Mouse (Mus musculus): Measurements from ENCODE around the gene Atg7.
"Not testable (repeated sequence)": the region's sequence is repeated elsewhere in the genome, so short reads cannot be mapped to it uniquely, and the experiment has no call there.

The Atg7 gene

DNA sequence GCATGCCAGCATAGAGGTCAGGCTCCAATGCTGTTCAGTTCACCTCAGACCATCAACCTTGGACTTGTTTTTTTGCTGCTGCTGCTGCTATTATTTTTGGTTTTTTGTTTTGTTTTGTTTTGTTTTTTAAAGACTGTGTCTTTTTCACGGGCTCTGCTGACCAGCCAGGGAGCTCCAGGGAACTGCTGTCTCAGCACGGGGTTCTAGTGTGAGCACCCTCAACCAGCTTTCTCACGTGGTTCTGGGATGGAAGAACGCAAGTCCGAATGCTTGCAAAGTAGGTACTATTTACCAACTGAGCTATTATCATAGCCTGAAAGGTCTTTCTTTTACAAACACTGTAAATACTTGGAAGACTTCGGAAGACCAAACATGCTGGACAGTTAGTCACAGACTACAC, 233.6 kb downstream of the Atg7 start:
- DNase-seq (ENCODE audit: low spot score in 2 of 2) = no peak

DNA sequence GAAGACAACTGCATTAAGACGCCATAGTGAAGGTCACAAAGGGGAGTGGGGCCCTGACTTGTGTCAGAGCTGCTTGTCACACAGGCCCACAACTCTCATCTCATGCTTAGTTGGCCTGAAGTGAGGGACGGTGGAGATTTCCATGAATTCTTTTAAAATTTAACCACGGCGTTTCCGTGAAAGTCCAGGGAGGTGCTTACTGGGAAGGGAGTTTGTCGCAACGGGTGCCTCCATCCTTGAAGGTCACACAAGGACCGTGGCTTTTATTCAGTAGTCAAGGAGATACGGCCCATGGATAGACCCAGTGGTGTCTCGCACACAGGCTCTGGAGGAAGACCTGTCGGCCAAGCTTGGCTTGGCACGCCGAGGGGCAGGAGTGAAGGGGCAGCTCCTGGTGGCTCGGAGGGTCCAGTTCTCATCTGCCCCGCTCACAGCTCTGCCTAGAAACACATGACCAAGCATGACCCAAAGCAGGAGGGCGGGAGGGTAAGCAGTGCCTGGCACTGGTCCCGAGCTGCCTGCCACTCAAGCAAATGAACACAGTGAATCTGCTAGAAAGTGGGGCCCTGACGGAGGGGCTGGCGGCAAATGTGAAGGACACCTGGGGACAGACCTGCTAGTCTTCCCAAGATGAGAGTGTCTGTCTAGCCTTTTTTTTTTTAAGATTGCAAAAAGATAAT, 236.1 kb downstream of the Atg7 start:
- DNase-seq (ENCODE audit: low spot score in 2 of 2) = no peak

DNA sequence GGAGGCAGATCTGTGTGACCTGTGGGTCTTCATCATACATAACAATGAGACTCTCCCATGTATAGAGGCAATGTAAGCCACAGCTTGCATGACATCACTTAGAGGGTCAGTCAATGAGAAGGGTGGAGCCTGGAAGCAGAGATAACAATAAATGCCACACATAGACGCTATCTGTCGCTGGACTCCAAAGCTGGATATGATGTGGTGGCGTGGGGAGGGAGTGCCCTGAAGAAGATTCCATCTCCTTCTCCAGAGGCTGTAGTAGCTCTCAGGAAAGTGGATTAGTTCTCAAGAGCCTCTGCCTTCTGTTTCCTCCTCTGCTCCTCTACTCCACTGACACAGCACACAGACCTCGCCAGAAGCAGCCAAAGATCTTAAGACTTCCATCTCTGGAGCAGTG, 237.9 kb downstream of the Atg7 start:
- DNase-seq (ENCODE audit: low spot score in 2 of 2) = no peak

DNA sequence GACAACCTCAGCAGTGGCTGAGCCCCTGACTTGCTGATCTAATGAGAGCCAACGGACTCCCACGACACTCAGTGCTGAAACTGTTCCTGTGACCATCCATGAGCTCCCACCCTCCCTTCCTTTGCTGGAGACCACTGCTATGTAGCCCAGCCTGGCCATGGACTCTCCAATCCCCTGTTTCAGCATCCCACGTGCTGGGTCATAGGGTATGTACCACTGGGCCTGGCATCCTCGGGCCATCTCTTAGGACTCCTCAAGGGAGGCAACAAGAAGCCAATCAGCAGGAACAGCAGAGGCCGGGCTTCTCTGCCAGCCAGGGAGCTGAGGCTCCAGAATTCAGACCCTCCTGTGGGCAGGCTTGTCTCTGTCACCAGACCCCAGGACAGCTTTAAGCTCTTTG, 239.3 kb downstream of the Atg7 start:
- DNase-seq (ENCODE audit: low spot score in 2 of 2) = no peak

DNA sequence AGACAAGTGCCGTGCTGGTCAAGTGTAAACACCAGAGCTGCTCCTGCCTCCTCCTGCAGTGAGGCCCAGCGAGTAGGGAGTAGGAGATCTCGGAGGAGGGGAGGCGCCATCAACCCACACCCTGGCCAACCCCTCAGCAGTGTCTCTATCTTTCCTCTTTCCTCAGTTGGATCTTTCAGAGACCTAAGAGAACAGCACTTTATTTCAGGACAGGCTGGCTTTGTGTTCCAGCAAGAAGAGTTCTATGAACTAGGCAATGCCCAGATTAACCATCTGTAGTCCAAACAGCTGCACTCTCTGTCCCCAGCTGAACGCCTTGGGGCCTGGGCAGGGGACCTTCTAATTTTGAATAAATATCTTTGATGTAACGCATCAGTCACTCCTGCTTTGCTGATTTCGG, 239.8 kb downstream of the Atg7 start:
- no peak for DNase-seq (ENCODE audit: low spot score in 2 of 2)

DNA sequence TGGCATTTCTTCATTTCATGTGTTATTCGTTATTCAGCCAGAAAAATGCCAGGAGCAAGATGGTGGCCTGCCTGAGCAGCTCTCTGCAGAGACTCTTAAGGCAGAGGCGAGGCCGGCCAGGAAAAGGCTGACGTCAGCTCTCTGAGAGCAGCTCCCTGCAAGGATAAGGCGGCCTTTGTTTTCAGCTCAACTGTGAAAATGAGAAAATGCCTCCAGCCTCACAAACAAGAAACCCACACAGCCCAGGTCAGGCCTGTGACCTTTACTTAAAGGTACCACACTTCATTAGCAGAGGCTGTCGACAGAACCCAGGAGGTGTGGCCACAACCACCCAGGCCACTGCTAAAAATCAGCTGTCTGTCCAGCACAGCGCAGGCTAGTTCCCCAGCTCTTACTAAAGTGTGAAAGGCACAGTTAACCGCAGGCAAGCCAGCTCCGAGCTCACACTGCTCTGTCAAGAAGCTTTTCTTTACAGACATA, 240.4 kb downstream of the Atg7 start:
- DNase-seq (ENCODE audit: low spot score in 2 of 2) = peak; percentile 77 to 83

DNA sequence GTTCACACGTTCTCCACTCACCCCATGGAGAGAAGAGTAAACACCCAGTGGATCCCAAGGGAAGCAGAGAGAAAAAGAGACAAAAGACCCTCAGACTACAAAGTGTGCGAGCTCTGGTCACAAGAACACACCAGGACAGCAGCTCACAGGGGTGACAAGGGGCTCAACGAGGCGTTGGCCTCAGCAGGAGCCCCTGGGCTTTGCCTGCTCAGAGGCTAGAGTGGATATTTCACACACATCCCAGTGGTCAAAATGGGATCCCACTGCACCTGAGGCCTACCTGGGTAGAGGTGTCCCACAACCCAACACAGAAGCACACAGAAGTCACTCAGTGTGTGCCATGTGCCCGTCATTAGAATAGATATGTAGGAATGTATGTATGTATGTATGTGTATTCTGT, 242.2 kb downstream of the Atg7 start:
- no peak for DNase-seq (ENCODE audit: low spot score in 2 of 2)

DNA sequence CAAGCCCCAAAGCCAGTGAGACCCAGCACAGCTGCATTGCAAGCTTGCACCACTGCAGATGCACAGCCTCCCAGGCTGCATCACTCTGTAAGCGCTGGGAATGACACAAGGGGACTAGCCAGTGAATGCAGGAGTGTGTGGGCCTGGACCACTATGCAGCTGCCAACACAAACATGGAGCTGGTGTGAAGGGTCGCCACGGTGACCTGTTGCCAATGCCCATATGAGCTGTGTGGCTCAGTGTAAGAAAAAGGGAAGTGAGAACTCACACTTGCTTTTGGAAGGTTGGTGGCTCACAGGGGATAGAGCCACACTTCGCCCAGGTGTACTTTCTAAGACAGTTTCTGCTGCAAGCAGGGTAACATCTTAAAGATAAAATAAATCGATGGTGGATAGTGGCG, 243.1 kb downstream of the Atg7 start:
- no peak for DNase-seq (ENCODE audit: low spot score in 2 of 2)

DNA sequence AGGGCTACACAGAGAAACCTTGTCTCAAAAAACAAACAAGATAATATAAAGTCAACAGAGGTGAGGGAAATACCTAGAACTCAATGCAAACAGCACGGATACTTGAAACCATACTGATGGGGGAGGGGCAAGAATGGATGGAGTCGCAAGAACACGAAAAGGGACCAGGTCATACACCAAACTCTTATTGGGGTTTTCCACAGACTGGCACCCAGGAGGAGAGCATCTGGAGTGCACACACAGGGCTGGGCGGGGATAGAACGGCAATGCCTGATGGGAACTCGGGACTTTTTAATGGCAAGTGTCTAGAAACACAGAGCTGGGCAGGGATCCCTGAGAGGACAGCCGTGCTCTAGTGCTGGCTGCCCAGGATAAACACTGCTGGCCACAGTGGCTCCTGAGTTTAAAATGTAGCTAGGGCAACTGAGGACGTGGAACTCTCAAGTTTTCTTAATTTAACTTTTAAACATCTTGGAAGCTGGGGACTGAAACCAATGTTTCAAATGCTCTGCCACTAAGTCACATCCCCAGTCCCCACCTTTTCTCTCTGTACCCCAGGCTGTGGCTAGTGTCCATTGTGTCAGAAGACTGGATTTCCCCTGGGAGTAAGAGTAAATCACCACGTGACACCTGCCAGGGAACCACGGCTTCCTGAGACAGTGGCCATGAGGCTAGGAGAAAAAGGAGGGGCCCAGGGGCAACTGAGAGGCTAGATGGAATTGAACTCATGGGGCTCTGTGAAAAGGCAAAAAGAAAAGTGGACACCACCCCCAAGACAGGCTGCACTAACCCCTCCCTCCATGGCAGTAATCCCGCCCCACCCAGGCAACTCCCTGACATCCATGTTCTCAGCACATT, 243.8 kb downstream of the Atg7 start:
- no peak for DNase-seq (ENCODE audit: low spot score in 2 of 2)

DNA sequence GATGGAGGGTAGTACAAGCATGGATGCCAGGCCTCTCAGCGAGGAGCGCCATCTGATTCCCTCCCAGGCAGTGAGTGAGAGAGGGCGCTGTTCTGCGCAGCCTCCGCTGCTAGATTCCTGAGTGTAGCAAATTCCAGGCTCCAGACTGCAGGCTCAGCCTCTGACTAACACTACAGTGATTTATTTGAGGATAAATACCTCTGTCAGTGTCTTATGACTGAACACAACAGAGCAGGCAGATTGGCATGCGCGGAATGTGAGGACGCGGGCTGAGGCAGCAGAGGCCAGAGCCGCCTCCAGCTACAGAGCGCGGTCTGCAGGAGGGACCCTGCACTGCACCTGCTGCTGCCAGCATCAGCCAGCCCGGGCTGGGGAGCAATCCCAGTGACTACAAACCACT, 246.0 kb downstream of the Atg7 start:
- DNase-seq (ENCODE audit: low spot score in 2 of 2) = peak; percentile 73 to 79

DNA sequence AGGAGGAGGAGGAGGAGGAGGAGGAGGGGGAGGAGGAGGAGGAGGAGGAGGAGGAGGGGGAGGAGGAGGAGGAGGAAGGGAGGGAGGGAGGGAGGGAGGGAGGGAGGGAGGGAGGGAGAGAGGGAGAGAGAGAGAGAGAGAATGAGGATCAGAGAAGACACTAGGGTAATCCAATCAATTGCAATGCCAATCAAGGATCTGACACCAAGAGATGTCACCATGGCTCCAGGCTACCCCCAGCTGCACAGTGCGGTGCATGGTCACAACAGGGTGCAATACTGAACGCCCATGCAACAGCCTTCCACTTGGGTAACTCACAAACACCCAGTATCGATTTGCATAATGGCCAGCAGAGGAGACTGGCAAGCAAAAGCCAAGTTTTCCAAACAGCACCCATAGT, 247.1 kb downstream of the Atg7 start:
- not testable (repeated sequence) for DNase-seq (ENCODE audit: low spot score in 2 of 2)

DNA sequence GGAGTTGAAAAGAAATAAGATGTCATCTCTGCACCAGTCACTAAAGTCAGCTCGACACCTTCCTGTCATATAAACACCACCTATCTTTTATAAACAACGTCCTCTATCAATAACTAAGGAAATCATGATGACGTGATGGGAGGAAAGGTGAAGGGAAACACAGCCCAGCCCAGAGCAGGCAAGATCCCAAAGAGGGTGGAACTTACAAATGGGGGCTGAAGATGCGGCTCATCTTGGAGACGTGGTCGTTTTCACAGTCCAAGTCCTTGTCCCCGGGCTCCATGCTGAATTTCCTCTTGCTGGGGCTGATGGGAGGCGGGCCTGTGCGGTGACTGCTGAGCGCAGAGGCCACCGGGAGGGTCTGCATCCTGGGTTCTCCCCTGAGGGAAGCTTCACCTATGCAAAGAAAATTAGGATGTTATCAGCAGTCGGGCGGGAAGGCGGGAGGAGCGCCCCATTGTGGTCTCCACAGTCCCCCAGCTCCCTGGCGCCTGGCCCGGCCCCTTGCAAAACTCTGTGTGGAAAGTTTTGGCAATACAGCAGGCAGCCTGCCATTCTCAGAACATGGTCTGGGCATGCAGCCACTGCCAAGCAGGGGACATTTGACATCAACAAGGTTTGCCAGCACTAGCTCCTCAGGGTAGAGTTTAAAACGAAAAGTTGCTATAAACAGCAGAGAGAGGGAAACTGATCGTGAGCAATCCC, 247.7 kb downstream of the Atg7 start:
- DNase-seq (ENCODE audit: low spot score in 2 of 2) = peak; percentile 76 to 90

DNA sequence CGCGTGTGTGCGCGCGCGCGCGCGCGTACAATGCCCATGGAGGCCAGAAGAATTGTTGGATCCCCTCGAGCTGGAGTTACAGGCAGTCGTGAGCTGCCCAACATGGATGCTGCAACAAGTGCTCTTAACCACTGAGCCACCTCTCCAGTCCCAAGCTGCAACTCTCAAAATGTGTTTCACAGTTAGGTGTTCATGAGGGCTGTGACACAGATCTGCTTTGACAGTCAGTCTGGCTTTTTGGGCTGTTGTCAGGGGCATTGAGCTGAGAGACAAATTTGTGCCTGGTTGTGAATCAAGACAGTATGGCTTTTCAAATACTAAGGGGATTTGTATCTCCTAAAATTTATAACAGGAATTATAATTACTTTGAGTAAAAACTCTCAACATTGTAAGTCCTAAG, 248.4 kb downstream of the Atg7 start:
- no peak for DNase-seq (ENCODE audit: low spot score in 2 of 2)

DNA sequence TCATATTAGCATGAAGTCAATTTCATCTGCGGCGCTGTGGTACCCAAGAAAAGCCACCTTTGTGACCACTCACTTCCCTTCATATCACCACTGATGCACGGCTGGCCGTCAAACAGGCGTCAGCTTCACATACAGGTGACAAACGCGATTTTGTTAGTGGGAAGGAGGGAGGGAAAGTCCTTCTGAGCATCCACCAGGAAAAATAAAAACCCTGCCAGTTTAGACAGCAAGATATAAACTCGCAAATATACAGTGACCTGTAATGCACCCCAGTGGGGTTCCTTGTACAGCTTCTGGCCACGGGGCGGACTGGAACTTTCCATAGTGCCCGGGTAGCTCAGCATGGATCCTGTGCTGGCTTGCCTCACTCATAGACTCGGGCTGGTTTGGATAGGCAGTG, 248.9 kb downstream of the Atg7 start:
- DNase-seq (ENCODE audit: low spot score in 2 of 2) = no peak

DNA sequence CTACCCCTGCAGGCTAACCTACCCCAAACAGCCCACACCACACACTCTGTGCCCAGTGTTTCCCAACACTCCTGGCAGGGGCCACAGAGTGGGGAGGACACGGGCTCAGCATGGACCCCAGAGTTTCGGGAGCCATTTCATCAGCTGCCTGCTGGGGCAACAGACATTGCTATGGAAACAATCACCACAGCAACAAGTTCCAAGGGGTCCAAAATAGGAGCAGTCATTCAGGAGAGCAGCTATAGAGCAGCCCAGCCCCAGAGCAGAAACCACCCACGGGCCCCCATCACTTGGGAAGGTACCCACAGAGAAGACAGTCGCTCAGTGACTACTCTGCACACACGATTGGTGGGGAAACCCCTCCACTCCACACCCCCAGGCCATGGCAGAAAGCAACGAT, 249.5 kb downstream of the Atg7 start:
- peak in 1 of 2 experiments; percentile 70 for DNase-seq (ENCODE audit: low spot score in 2 of 2)

DNA sequence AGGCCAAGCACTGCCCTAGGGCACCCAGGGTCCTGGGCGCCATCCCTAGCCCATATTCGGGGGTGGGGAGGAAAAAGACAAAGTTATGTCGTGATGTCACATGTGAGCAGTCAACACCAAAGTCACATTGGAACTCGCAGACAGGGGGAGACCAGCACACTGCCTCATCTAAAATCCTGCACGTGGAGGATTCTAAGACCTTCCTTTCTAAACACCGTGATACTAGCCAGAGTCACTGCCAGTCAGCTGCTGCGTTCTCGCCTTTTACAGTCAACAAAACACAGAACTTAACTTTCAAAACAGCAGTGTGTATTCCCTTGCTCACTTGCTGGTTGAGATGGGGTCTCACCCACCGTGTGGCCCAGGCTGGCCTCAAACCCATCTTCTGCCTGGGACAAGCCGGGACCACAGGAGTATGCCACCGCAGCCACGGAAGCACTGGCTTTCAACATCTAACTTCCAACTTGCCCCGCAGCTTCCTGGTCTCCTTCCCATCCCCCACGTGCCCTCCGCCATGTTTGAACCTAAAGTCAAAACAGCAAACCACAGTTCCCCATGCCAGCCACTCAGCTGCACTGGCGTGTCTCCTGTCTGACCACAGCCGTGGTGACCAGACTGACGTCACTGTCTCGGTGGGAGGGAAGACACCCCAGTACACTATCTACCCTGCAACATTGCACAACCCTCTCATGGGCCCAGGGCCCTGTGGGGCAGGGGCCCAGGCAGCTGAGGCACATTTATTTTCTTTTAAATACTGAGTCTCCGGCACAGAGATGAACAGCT, 250.7 kb downstream of the Atg7 start:
- DNase-seq (ENCODE audit: low spot score in 2 of 2) = peak; percentile 86 to 89

DNA sequence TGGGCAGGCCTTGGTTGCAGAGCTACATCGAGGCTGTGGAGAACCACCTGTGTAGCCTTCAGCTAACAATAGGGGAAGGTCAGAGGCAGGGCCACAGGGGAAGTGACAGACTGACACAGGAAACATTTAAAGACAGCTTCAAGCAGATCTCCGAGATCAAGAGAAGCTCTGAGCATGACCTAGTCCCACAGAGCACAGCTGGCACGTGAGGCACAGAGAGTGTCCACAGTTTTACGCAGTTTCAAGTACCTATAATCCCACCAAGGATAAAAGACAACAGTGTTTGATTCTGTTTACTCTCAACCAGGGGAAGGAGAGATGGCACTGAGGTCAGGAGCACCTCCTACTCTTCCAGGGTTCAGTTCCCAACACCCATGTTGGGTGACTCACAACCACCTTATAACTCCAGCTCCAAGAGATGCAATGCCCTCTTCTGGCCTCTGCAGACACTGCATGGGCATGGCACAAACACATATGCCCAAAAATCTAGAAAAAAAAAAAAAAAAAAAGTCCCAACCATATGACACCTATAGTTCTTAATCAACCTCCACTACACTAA, 251.7 kb downstream of the Atg7 start:
- DNase-seq (ENCODE audit: low spot score in 2 of 2) = no peak

DNA sequence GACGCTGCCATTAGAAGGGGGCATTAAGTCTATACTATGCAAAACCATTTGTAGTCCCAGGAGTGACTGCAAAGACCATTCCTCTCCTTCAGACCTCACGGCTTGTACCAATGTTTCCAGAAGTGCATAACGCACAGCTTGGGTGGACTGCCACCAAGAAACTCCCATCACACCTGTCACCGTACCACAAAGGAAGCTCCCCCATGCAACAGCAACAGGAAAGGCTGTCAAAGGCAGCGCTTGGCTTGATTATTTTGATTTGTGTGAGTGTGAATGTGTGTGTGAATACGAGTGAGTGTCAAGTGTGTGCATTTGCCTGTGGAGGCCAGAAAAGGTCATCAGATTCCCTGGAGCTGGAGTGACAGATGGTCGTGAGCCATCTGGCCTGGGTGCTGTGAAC, 252.3 kb downstream of the Atg7 start:
- no peak for DNase-seq (ENCODE audit: low spot score in 2 of 2)

DNA sequence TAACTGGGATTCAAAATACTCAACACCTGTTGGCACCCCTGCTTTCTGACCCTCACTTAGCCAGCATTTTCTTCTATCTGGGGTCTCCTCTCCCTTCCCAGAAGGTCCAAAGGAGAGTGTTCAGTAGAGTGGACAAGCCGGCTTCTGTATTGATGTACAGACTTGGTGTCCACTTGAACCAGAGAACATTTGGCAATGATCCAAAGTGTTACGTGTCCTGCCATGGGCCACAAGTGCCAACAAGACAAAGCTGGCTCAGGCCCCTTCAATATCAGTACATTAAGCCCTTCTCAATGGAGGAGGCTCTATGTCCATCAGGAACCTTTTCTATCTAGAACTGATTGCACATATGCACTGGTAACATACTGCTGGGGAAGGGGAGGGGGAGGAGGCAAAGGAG, 253.4 kb downstream of the Atg7 start:
- DNase-seq (ENCODE audit: low spot score in 2 of 2) = no peak

DNA sequence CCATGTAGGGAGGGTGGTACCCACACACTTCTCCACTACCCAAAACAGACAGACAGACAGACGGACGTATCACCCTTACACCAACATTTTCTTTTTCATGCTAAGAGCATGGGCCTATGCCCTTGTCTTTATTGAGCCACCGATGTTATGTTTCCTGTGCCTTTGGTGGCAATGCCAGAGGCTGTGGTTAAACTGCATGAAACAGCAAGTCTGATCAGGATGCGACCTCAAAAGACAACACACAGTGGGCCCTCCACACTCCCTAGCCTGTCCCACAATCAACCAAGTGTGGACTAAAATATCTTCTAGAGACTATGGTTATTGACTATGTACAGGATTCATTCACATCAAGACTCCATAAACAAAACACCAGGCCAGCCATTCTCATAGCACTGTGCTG, 256.1 kb downstream of the Atg7 start:
- DNase-seq (ENCODE audit: low spot score in 2 of 2) = no peak

DNA sequence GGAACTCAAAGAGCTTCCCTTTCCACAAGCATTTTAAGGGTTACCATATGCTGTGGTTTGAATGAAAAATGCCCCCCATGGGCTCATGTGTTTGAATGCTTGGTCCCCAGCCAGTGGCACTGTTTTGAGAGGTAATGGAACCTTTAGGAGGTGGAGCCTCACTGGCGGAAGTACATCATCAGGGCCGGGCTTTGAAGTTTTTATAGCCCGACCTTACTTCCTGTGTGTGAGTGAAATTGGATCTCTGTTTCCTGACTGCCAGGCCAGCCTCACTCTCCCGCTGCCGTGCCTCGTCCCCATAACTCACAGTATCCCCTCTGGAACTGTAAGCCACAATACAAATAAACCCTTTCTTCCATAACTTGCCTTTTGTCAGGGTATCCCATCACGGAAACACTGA, 256.8 kb downstream of the Atg7 start:
- DNase-seq (ENCODE audit: low spot score in 2 of 2) = no peak

DNA sequence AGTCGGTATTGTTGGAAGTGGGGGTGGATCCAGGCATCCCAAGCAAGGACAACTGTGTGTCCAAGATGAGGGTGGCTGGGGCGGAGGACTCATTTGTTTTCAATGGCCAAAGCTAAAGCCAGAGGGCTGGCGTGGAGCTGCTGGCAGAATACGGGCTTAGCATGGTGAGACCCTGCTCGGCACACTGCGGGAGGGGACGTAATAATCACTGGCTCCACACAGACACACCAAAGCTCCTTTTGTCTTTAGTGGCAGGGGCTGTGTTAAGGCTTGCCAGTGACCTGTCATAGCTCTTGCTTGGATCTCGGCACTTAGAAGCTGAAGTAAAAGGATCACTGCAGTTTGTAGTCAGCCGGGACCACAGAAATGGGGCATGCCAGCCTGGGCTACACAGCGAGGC, 257.3 kb downstream of the Atg7 start:
- DNase-seq (ENCODE audit: low spot score in 2 of 2) = no peak

Data from heart, adult 9 months (tissue).